Comparison of ENCODE assay signal across 8 mouse cellular contexts in genomic region chr16:90385688-90386513, GRCm38 (mm10). TPM values are rescaled to one million over a fixed set of nuclear protein-coding genes. Genes with fewer than 3 reads are reported as not detected.
DNase-seq lines count a peak whose midpoint lies in the region; ATAC-seq lines count a peak whose summit lies in the region.

TSS of gene Hunk (plus strand) at chr16:90386013.

- DNase-seq in adrenal gland, adult 18-20 months (ENCODE audit: low spot score in 2 of 2) = peak; percentile 54 to 57
- peak; percentile 52 to 71 for DNase-seq in cerebellum, postnatal 4 days (ENCODE audit: low spot score in 2 of 2)
- peak; percentile 74 for DNase-seq in gastrocnemius, postnatal 10 days
- peak; percentile 20 for DNase-seq in induced T-regulatory cell, adult 2 months (ENCODE audit: low read depth)
- DNase-seq in left cerebral cortex, postnatal 25 days (ENCODE audit: low spot score in 2 of 2) = peak; percentile 69 to 71
- no peak for DNase-seq in B cell, adult 2 months

- intact Hi-C loops in left cerebral cortex, postnatal 25 days (cut with DNase I) = loop anchor here (5.0 kb wide), 1 partner anchor 111 kb away; no protein-coding TSS in a partner anchor

- peak within 1 kb of the TSS; percentile 84 for H3K4me2 ChIP-seq in midbrain, embryonic 13.5 days (replicated peaks)
- H3K4me2 ChIP-seq in stomach, embryonic 16.5 days (ENCODE audit: low read depth, low read length) = peak within 1 kb of the TSS; percentile 69

- peak within 1 kb of the TSS; percentile 97 for H3K9ac ChIP-seq in midbrain, embryonic 13.5 days (replicated peaks)
- peak within 1 kb of the TSS; percentile 78 for H3K9ac ChIP-seq in stomach, embryonic 16.5 days (ENCODE audit: low read length)

- peak within 1 kb of the TSS; percentile 95 for H3K27ac ChIP-seq in midbrain, embryonic 13.5 days
- H3K27ac ChIP-seq in stomach, embryonic 16.5 days (ENCODE audit: low read length) = peak within 1 kb of the TSS; percentile 92

- peak within 1 kb of the TSS; percentile 86 for H3K4me3 ChIP-seq in midbrain, embryonic 13.5 days (replicated peaks)
- peak within 1 kb of the TSS; percentile 65 for H3K4me3 ChIP-seq in stomach, embryonic 16.5 days (replicated peaks; ENCODE audit: low read length)

- H3K27me3 ChIP-seq in midbrain, embryonic 13.5 days = peaks cover 31% of the 10 kb centered on the region
- peaks cover 4% of the 10 kb centered on the region; the same call in 1 of the 2 replicates for H3K27me3 ChIP-seq in stomach, embryonic 16.5 days (ENCODE audit: control insufficient read depth, insufficient read depth, low read length)

- no peaks in the 10 kb centered on the region for H3K9me3 ChIP-seq in midbrain, embryonic 13.5 days
- H3K9me3 ChIP-seq in stomach, embryonic 16.5 days (replicated peaks; ENCODE audit: control insufficient read depth, low read length) = no peaks in the 10 kb centered on the region

- H3K36me3 ChIP-seq in midbrain, embryonic 13.5 days = peaks cover 5% of the 10 kb centered on the region
- H3K36me3 ChIP-seq in stomach, embryonic 16.5 days (ENCODE audit: control insufficient read depth, insufficient read depth, low read length) = no peaks in the 10 kb centered on the region; the same call in 1 of the 2 replicates

- WGBS in midbrain, embryonic 13.5 days = 1% methylated on average over 86 of the region's 101 CpGs
- WGBS in stomach, embryonic 16.5 days = under 1% methylated on average over 96 of the region's 101 CpGs

- H3K4me1 ChIP-seq in midbrain, embryonic 13.5 days (replicated peaks) = peaks cover 47% of the 10 kb centered on the region
- H3K4me1 ChIP-seq in stomach, embryonic 16.5 days (ENCODE audit: control insufficient read depth, insufficient read depth, low read length) = peaks cover 44% of the 10 kb centered on the region

- ATAC-seq in midbrain, embryonic 13.5 days = peak; percentile 82
- peak; percentile 84 for ATAC-seq in stomach, embryonic 16.5 days (ENCODE audit: insufficient read depth, low FRiP score)

RNA-seq across cellular contexts. Expression of gene Hunk, which starts in this region (rescaled TPM):
- total RNA-seq in adrenal gland, adult 18-20 months (2021) = 1 to 10 TPM; 2.8 to 3.7 TPM
- total RNA-seq in gastrocnemius, postnatal 10 days (2021) = 1 to 10 TPM; 6.0 to 6.1 TPM
- total RNA-seq in left cerebral cortex, postnatal 25 days (2021) = 10 to 100 TPM; 12.7 to 18.7 TPM
- 6.5 and 8.5 TPM in 2 replicates for polyA plus RNA-seq in midbrain, embryonic 13.5 days (2015; fragmentation: Nextera tagmentation; extraction: Ambion mirVana)
- polyA plus RNA-seq in stomach, embryonic 16.5 days (2015; fragmentation: Nextera tagmentation; extraction: Ambion mirVana) = 5.6 and 6.0 TPM in 2 replicates

Comparison
In these comparisons a context has a peak if more than half of its experiments do, and no peak if none do; other contexts are left out.
1. DNase-seq: peak in adrenal gland, adult 18-20 months (2 of 2), cerebellum, postnatal 4 days (2 of 2), gastrocnemius, postnatal 10 days (single experiment), induced T-regulatory cell, adult 2 months (single experiment) and left cerebral cortex, postnatal 25 days (2 of 2); none in B cell, adult 2 months (0 of 2).